Mouse (Mus musculus) CD8-positive naive resting alpha-beta T cell, adult 2 months (primary cell): Measurements from ENCODE around the gene Nfkb1.

Experiments used
- DNase-seq, 2 experiments: peaks; one replicate each; pipeline ENCODE4 v3.0.0; 2022; ENCODE audit warnings: low read depth in 2 of 2, low spot score in 2 of 2

The Nfkb1 gene

DNA sequence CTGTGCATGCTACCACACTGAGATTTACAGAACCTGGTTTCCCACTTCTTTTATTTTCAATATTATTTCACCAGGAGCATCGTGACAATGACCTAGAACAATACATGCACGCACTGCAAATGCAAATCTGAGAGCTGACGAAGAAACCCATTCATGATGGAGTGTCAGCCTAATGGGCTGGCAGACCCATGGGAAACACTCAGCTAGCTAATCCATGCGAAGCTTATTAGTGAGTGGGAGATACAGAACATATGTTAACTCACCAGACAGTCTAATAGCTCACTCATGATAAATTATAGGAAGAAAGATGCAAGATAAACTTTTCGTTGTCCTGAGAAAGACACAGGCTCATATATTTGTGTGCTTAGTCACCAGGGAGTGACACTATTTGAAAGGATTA lies 19.2 kb downstream of the Nfkb1 start:
- no peak for DNase-seq

DNA sequence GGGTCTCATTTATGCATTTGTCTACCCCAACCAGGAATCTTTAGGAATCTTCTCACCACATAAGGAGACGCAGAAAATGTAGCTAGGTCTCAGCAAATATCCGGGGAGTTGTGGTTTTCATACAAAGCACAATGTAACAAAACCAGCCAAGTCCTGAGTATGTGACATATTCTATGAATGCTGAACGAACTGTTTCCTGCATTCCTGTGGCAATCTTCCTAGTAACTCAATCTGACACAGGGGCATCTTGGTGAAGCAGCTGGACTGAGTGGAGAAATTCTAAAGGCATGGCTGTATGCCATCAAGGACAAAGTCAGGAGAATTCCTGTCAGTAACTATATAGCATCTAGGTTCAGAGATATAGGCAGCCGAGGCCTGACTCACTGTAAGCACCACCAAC lies 20.5 kb downstream of the Nfkb1 start:
- no peak for DNase-seq

DNA sequence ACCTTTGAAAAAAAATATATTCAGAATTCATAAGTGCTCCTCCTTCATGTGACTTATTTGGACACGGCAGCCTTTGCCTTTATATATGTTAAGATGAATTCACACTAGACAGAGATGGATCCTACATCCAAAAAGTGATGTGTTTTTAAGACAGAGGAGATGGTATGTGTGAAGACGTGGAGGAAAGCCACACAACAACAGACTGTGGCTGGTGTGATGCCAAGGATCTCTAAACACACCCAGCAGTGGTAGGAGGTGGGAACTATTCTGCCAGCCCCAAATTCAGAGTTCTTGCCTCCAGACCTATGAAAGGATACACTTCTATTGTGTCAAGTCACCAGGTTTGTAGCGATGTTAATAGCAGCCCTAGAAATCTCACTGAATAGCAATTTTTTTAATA lies 24.3 kb downstream of the Nfkb1 start:
- DNase-seq = no peak

DNA sequence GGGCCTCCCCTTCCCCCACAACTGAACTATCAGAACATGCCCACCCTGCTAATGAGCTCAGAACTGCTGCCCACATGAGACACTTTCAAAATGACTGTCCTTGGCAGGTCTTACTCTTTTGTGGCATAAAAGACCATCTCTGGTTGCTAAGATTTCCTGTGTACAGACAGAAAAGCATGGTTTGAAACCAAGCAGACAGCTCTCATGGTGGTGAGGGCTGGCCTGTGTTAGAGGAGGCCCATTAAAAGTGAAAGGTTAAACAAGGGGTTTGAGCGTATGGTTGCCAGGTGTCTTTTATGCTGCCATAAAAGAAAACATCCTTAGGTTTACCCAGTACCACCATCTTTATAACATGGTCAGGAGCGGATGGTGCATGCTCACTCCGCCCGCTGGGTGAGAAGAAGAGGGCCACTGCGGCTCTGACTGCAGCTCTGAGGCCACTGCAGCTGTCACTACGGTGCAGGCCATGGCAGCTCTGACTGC lies 25.5 kb downstream of the Nfkb1 start:
- DNase-seq = peak; percentile 32 to 33

DNA sequence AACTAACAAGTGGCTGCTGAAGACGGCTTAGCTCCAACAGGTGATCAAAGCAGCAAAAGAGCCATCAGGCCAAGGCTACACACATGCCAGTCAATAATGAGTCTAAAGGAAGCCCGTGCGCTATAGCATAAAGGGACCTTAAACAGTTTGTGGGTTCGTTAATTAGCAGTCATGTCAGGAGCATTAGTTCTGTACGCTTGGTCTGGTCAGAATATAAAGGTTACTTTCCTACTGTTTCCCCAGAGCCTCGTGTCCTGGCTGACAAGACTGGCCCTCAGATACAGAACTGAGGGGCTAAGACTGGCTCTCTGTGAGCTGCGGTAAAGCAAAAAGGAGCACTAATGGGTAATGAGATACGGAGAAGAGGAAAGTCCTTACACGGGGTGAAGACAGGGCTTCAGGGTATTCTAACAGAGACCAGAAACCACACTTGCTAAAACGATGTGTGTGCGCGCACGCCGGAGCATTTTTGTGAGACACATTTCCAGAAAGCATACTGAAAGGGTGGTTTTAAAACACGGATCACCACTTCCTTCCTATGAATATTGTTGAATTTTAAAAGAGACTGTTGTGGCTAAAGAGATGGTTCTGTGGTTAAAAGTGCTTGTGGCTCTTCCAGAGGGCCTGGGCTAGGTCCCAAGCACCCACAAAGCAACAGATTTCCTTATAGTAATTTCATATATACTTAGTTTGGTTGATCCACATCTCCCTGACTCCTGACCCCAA lies 29.0 kb downstream of the Nfkb1 start:
- DNase-seq = peak in 1 of 2 experiments; percentile 32

DNA sequence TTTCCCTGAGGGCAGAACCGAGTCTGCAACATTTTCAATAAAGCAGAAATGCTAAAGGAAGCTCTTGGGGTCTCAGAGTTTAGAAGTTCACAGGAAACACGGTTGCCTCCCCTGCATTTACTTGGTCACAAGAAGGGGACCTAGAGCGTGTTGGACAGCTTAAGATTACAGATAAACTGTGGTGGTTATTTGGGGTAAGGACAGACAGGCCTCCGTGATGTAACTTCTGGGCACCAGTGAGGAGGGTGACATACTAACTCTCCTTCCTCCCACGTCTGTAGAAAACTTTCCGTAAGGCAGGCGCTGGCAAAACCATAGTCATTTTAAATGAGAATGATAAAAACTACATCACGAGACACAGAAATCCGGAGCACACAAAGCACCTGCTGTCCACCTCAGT lies 29.6 kb downstream of the Nfkb1 start:
- no peak for DNase-seq

DNA sequence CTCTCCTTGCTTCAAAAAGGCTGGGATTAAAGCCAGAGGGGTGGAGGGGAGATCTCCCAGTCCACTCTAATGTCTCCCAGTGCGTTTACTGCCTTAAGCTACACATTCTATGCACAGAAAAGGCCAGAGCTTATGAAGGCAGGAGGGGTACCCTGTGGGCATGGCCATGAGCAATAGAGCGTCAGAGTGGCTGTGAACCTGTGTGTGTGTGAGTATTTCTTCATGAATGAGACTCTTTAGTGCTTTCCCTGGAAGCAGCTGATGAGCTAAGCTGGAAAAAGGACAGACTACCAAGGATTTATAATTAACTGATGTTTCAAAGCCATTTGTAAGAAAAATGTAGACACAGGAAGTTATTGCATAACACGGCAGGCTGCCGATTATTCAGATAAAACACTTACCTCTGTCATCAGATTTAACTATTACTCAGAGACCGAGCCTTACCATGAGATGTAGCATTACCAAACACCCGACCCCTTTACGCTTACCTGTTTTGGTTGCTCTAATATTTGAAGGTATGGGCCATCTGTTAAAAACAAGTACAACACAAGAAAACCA lies 32.7 kb downstream of the Nfkb1 start:
- no peak for DNase-seq

DNA sequence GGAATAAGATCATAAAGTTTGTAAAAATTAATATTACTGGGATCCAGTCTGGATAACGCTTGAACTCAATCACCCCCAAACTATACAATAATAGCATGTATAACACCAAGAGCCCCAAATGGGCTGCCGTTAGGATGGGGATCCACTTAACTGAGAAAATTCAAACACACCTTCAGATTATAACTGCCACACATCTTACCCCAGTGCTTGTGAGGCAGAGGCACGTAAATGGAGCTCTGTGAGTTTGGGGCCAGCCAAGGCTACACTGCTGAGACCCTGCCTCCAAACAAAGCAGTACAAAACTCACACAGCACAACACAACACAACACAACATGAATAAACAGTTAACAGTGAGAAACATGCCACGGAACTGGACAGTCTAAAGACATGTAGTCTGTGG lies 35.2 kb downstream of the Nfkb1 start:
- no peak for DNase-seq

DNA sequence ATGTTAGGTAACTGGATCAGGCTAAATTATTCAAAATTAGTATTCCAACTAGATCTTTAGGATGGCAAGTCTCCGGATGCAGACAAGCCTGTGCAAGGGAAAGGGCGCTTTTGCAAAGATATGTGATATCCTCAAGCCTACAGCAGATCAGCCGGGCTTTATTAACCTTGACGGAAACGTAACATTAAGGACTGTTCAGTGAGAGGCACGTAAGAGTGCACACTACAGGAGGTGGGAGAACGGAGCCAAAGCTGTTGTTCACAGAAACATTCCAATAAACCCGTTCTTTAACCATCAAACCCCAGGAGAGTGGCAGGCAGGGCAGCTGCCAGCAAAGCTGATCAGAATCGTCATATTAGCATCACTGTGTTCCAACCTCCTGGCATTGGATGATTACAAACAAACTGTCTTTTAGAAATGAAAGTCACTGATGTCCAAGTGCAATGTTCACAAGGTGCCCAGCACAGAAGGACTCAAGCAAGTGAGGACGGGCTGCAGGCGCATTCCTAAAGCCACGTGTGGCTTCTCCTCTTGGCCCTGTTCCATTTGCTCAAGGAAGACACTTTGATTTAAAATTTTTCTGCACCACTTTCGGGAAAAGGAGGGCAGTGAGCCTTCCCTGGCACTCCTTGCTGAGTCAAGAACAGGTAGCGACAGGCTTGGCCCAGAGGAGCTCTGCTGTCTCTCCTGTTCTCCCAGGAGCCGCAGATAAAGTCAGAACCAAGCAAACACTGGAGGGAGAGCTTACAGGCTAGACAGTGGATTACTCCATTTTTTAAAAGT lies 40.4 kb downstream of the Nfkb1 start:
- DNase-seq = no peak

DNA sequence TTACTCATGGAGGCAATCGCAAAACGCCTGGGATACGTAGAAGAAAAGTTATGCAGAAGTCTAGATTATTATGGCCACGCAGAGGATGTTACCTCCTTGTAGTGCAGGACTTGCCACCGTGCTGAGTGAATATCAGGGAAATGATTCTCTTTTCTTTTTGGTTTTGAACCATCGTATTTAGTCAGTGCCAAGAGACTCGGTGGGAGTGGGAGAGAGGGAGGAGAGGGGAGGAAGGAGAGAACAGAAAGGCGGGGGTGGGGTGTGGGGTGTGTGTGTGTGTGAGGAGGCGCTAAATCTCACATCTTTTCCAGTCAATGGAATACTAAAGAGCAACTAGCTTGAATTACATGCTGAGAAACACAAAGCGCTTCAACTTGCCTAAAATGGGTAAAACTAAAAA lies 41.5 kb downstream of the Nfkb1 start:
- no peak for DNase-seq

DNA sequence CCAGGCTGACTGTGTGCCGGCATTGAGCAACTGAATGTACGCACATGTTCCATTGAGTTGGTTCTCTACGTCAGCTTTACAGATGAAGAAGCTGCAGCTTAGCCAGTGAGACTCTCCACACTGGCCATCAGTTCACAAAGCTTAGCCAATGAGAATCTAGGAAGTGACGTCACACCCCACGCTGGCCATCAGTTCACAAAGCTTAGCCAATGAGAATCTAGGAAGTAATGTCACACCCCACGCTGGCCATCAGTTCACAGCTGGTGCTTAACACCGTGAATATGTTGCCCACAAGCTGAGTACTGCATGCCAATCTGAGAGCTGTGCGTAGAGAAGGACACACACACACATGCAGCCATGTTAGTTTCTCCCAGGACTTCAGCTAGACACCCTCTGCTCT lies 42.8 kb downstream of the Nfkb1 start:
- DNase-seq = no peak

DNA sequence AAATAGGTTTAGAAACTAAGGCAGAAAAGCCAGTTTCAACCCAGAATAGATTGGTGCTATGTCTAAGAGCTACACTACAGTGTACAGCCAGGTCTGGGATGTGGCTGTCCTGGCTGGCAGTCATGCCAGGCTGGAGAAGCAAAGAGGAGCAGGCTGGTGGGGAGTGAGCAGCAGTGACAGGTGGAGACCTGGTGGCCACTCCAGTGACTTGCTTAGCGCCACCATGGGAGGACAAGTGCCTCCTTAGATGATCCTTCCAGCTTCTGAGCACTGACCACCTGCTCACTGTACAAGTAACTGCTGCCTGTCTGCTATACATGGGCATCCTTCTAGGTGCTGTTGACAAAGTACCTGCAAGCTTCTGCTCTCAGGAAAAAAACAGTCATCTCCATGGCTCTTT lies 44.7 kb downstream of the Nfkb1 start:
- DNase-seq = no peak

DNA sequence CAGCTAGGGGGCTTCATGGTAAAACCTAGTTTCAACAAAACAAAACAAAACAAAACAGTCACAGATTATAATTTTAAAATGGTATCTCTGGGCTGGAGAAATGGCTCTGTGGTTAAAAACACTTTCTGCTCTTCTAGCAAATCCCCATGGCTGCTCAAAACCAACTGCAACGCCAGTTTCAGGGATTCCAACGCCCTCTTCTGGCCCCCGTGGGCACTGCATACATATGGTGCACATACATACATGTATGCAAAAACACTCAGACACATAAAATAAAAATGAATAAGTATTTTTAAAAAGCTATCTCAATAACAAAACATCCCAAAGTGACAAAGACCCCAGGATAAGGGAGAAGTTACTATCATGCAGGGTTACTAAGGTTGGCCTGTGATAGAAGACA lies 46.4 kb downstream of the Nfkb1 start:
- DNase-seq = no peak

DNA sequence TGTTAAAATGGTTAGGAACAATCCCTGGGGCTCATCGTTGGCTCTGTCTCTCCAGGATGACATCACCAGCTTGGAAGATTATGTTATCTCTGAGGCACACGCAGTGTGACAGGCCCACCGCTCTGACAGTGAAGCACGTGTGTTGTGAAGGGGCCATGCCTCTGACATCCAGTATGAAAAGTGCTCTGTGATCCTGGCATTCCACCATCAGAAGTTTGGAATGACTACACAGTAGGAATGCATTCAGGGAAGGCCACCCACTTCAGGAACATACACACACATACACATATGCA lies 49.8 kb downstream of the Nfkb1 start:
- no peak for DNase-seq

DNA sequence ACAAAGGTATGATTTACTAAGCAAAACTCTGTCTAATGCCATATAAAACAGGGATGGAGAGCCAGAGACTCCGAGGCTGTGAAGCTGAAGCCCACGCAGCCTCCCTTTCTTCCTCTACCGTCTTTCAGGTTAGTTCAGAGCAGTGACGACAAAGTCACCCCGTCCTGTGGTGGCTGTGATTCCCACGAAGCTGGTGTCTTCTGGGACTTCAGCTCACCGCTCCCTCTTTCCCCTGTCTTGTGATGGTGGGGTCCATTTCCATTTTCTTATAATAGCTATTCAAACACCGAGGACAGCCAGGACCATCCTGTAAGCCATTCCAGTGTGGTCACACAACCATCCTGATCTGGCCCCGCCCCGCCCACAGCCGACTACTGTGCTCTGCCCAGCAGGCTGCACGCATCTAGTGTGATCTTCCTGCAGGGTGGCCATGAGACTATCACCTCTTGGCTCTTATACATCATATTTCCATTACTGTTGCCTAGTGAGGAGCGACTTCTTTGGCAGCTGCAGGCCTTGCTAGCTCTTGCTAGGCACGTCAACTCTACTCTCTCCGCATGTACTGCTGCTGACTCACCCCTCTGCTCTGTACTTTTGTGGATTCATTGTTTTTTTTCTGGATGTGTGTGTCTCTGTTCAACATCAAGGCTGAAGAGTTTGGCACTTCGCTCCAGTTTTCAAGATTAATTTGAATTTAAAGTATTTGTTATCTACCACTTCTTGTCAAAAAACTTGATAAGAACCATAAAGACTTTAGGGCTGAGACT lies 50.3 kb downstream of the Nfkb1 start:
- DNase-seq = no peak

DNA sequence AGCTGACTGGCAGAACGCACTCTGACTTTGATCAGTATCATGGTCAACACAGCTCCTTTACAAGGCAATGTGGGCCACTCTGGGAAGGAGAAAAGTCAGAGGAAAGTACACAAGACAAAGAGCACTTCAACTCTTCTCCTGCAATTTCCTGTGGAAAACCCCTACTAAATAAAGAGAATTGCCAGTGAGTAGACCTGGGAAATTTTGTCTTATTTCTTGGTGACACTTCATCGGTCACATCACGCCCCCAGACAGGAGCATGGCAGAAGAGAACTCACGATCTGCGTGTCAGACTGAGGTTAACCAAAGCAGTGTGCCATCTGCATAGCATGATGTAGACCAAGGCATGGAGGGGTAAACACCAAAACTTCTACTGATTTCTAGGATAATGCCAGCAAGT lies 51.1 kb downstream of the Nfkb1 start:
- no peak for DNase-seq

DNA sequence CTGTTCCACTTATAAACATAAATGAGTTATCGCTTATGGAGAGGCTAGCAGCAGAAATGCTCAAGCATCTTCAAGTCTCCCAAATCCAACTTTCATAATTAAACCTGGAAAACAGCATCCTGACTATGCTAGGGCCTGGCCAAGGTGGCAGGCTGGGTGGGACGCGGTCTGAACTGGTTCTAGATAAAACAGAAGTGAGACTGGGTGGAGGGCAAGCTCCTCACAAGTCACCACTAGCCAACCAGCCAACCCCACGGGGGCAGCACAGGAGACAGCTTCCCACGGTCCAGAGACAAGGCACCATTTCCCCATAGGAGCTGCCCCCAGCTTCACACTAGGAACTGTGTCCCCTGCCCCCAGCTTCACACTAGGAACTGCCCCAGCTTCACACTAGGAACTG lies 53.8 kb downstream of the Nfkb1 start:
- DNase-seq = no peak

DNA sequence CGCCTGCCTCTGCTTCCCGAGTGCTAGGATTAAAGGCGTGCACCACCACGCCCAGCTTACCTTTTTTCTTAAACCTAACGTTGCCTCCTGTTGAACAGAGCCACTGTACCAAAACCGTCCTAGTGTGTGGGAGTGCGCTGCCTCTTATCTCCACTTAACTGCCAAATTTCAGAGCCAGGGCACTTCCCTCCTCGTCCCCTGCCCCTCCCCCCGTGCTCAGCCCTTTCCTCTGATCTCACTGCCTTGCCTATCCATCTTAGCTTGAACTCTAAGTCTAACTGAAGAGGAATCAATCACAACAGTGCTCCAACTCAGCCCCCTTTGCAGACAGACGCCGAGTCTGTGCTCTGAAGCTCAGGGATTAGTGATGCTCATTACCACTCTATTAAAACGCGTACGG lies 54.9 kb downstream of the Nfkb1 start:
- DNase-seq = peak in 1 of 2 experiments; percentile 7

DNA sequence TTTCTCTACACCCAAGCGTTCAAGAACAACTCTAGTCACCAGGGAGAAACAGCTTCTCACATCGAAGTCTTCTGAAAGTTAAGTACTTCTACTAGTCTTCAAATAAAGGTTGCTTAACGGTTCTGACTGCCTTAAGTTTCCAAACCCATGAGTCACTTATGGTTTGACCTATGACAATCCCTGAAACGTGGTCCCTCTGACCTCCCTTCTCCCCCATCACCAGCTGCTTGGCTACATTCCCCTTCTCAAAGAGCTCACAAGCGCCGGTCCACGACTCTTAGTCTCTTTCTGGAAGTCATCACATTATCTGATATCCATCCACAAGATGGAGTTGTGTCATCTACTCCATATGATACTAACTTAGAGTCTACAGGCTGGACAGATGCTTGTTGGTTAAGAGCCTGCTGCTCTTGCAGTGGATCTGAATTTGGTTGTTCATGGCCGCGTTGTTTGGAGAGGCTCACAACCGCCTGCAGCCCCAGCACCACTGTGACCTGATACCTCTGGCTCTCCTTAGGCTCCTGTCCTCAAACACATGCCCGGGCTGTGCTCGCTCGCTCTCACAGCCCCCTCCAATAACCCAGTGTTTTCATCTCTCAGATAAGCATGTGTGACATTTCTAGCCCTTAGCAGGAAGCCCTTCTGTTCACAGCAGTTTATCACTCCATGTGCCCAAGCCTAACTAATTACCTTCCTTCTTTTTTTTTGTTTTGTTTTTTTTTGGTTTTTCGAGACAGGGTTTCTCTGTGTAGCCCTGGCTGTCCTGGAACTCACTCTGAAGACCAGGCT lies 55.5 kb downstream of the Nfkb1 start:
- no peak for DNase-seq

DNA sequence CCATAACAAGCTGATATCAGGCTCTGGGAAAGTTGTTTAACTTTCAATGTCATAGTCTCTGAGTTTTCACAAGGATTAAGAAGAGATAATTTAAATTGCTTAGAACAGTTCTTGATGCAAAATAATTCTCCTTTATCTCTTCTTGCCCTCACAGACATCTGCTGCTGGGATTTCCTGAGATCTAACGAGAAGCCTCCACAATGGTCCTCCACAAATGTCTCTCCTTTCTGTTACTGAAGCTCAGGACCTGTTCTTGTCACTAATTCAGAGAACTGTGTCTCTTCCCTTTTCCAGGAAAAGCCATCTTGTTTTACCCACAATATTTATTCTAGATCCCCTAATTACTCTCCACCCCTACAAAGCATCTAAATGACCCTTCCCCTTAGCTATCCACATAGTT lies 56.3 kb downstream of the Nfkb1 start:
- DNase-seq = no peak

DNA sequence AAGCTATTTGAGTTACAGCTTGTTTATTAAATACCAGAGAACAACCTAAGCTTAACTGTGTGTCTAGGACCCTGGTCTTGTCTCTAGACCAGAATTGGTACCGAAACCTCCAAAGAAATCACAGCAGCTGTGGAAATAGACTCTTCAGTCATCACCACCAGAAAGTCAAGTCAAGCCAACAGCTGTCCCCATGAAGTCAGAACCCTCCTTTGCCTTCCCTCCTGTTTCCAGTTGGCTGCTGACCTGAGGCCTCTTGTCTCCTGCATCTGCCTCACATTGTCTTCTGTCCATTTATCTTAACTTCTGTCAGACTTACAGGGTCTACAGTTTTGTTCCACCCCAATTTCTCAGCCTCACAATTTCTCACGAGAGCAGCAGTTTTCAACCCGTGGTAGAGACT lies 57.1 kb downstream of the Nfkb1 start:
- no peak for DNase-seq
